Mouse (Mus musculus) thymus, postnatal 0 days (tissue): Measurements from ENCODE around the gene Efhd1. TPM values are rescaled to one million over a fixed set of nuclear protein-coding genes. Genes with fewer than 3 reads are reported as not detected.

Source experiments
- DNase-seq: peaks from one replicate; pipeline ENCODE4 v3.0.0-alpha.2; 2015; ENCODE audit warnings: low spot score
- polyA plus RNA-seq: library from polyadenylated mRNA; unstranded; fragments of >200 nt; fragmentation: Nextera tagmentation; extraction: Ambion mirVana; gene quantifications from 2 replicates; pipeline ENCODE4 v1.2.1, GENCODE M21; 2015

Gene Efhd1
- polyA plus RNA-seq, 1 experiment from 2014 or later: 1.2 TPM

- no peak for DNase-seq
Observed at GRCm38 (mm10) chr1:87300360-87301286, 36.5 kb downstream of the Efhd1 start.

GRCm38 (mm10) chr1:87301971-87302370 lies 37.8 kb downstream of the Efhd1 start:
- no peak for DNase-seq

- no peak for DNase-seq
Observed at GRCm38 (mm10) chr1:87308952-87309351, 44.8 kb downstream of the Efhd1 start.

- DNase-seq: no peak
Observed at GRCm38 (mm10) chr1:87309621-87310020, 45.5 kb downstream of the Efhd1 start.

GRCm38 (mm10) chr1:87312681-87313080 lies 48.5 kb downstream of the Efhd1 start:
- DNase-seq: no peak

GRCm38 (mm10) chr1:87313116-87313515 lies 49.0 kb downstream of the Efhd1 start:
- no peak for DNase-seq

- no peak for DNase-seq
Observed at GRCm38 (mm10) chr1:87313843-87314570, 49.8 kb downstream of the Efhd1 start.

- no peak for DNase-seq
Observed at GRCm38 (mm10) chr1:87315431-87315830, 51.3 kb downstream of the Efhd1 start.

- DNase-seq: no peak
Observed at GRCm38 (mm10) chr1:87315894-87316293, 51.7 kb downstream of the Efhd1 start.

GRCm38 (mm10) chr1:87316672-87317071 lies 52.5 kb downstream of the Efhd1 start:
- no peak for DNase-seq

GRCm38 (mm10) chr1:87321071-87321470 lies 56.9 kb downstream of the Efhd1 start:
- DNase-seq: no peak

GRCm38 (mm10) chr1:87322778-87323177 lies 58.6 kb downstream of the Efhd1 start:
- no peak for DNase-seq

GRCm38 (mm10) chr1:87324649-87325048 lies 60.5 kb downstream of the Efhd1 start:
- DNase-seq: no peak

- peak; percentile 95 for DNase-seq
Observed at GRCm38 (mm10) chr1:87326742-87327163, 62.6 kb downstream of the Efhd1 start, which contains the start of gene Gigyf2. TSS of gene Gigyf2 (plus strand) at chr1:87326998.

- DNase-seq: peak; percentile 39
Observed at GRCm38 (mm10) chr1:87327165-87327861, 63.1 kb downstream of the Efhd1 start.

GRCm38 (mm10) chr1:87331774-87332173 lies 67.6 kb downstream of the Efhd1 start:
- DNase-seq: no peak

GRCm38 (mm10) chr1:87350576-87350975 lies 86.4 kb downstream of the Efhd1 start:
- no peak for DNase-seq

GRCm38 (mm10) chr1:87360276-87360675 lies 96.1 kb downstream of the Efhd1 start:
- DNase-seq: no peak
